Mouse (Mus musculus) embryonic fibroblast, embryonic 13.5 days (primary cell): ENCODE results near the gene Gm28363. TPM values are rescaled to one million over a fixed set of nuclear protein-coding genes. Genes with fewer than 3 reads are reported as not detected.
"Not testable (repeated sequence)": the region's sequence is repeated elsewhere in the genome, so short reads cannot be mapped to it uniquely, and the experiment has no call there.

Source experiments
- H3K27ac ChIP-seq: 2 replicates; pipeline ENCODE4 v1.5.1; 2012; ENCODE audit warnings: low read length, control low read depth, inconsistent platforms; ENCODE audit not compliant: insufficient read depth
- H3K4me1 ChIP-seq: 2 replicates; pipeline ENCODE4 v1.6.1; 2011; ENCODE audit warnings: low read length; ENCODE audit not compliant: control insufficient read depth, insufficient read depth
- H3K4me3 ChIP-seq: 2 replicates; pipeline ENCODE4 v1.5.1; 2011; ENCODE audit warnings: mild to moderate bottlenecking, control low read depth, low read length; ENCODE audit not compliant: insufficient read depth
- polyA plus RNA-seq: library from polyadenylated mRNA; stranded (reverse); fragments of >200 nt; gene quantifications from 2 replicates; pipeline ENCODE4 v1.2.4, GENCODE M21; 2011; ENCODE audit warnings: low read depth; ENCODE audit not compliant: missing spikeins, insufficient read length

Gene Gm28363
- polyA plus RNA-seq = not detected in 2 replicates

- not testable (repeated sequence) for H3K4me1 ChIP-seq, H3K4me3 ChIP-seq, H3K27ac ChIP-seq
Measured at GRCm38 (mm10) chr1:117696831-117697230, at the start of gene Gm28363. TSS of gene Gm28363 (plus strand) at chr1:117697131.

DNA sequence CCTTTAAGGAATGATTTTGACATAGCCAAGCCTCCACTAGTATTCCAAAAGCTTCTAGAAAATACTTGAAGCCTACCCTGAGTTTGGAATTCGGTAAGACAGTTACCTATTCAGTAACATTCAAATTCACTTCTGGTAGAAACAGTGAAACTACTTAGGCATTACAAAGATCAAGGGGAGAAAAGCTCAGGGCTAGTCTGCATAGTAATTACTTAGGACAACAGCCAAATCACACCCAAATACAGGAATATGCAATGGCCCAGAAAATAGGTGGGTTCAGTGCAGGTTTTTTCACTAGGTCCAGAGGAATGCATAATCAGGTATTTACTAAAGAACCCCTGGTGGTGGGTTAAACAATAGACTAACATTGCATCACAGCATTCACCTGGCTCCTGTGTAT, 46.7 kb upstream of the Gm28363 start:
- not testable (repeated sequence) for H3K4me3 ChIP-seq, H3K27ac ChIP-seq, H3K4me1 ChIP-seq

Other genes starting within 250 kb of the Gm28363 start
- gene B020011L13Rik, start 84.0 kb downstream of the Gm28363 start, polyA plus RNA-seq = not detected in 2 replicates
- gene Gm28360, start 132.9 kb downstream of the Gm28363 start, polyA plus RNA-seq = not detected in 2 replicates
- not detected in 2 replicates for gene Gm28168, start 230.9 kb downstream of the Gm28363 start, polyA plus RNA-seq